Mouse (Mus musculus) left cerebral cortex, postnatal 4 days (tissue): ENCODE measurements at regions not wholly inside any gene's neighbourhood (a gene's known extent, or its start where the extent isn't known, plus 50 kb on each side); places are given as distances from the start of the nearest gene placed in this dataset.

Experiments used
- DNase-seq: peaks from one replicate; pipeline ENCODE4 v3.0.0-alpha.2; 2022
- intact Hi-C: fragments of 180-260 bp; cut with DNase I; formaldehyde crosslinking; loops from one replicate; pipeline ENCODE4 v1.15.1; 2025

- peak; percentile 3 for DNase-seq
- intact Hi-C loops, result no loop called here
Measured at GRCm38 (mm10) chr4:73111311-73111710, 258.9 kb upstream of the Aldoart1 start.
